Mouse (Mus musculus) hematopoietic stem cell, adult 5-6 weeks (primary cell): ENCODE measurements around the gene Tex19.2. TPM values are rescaled to one million over a fixed set of nuclear protein-coding genes. Genes with fewer than 3 reads are reported as not detected.
A peak's percentile ranks its signal among the peaks of the same experiment; 100 is the strongest.
"Not testable (repeated sequence)": the region's sequence is repeated elsewhere in the genome, so short reads cannot be mapped to it uniquely, and the experiment has no call there.

ENCODE experiments used
- ATAC-seq, 2 experiments: fragments of 125-278 bp in 1 of 2; replicated peaks in 1 of 2; 2 replicates each; pipeline ENCODE4 v1.8.0; 2016 to 2017; ENCODE audit warnings: inconsistent platforms in 2 of 2, mild to moderate bottlenecking in 2 of 2, moderate number of reproducible peaks in 2 of 2, low read depth in 1 of 2, moderate TSS enrichment in 1 of 2; ENCODE audit not compliant: low FRiP score in 2 of 2, poor library complexity in 2 of 2, severe bottlenecking in 2 of 2, insufficient read depth in 1 of 2, low TSS enrichment in 1 of 2
- total RNA-seq: library from RNA; stranded (forward); fragments of 172-1452, 232-1000 nt; gene quantifications from 2 replicates; pipeline ENCODE4 v1.2.3, GENCODE M21; 2017

The Tex19.2 gene
- total RNA-seq, 1 experiment from 2014 or later = not detected

- ATAC-seq = no peak
These were observed 3.7 kb upstream of the Tex19.2 start for GRCm38 (mm10) chr11:121122024-121122670.

GRCm38 (mm10) chr11:121121151-121121550 lies 2.7 kb upstream of the Tex19.2 start:
- ATAC-seq = no peak

- no peak for ATAC-seq
These were observed 371 bp downstream of the Tex19.2 start for GRCm38 (mm10) chr11:121118106-121118505.

- no peak for ATAC-seq
These were observed 6.2 kb downstream of the Tex19.2 start for GRCm38 (mm10) chr11:121112091-121112775.

GRCm38 (mm10) chr11:121111601-121112000 lies 6.9 kb downstream of the Tex19.2 start:
- ATAC-seq = no peak

- no peak for ATAC-seq
These were observed 7.4 kb downstream of the Tex19.2 start for GRCm38 (mm10) chr11:121111051-121111450.

GRCm38 (mm10) chr11:121109986-121110385 lies 8.5 kb downstream of the Tex19.2 start:
- ATAC-seq = no peak

GRCm38 (mm10) chr11:121108061-121108460 lies 10.4 kb downstream of the Tex19.2 start:
- ATAC-seq = no peak

GRCm38 (mm10) chr11:121107242-121107641 lies 11.2 kb downstream of the Tex19.2 start:
- ATAC-seq = not testable (repeated sequence)

GRCm38 (mm10) chr11:121101124-121101805 lies 17.2 kb downstream of the Tex19.2 start:
- no peak for ATAC-seq

- no peak for ATAC-seq
These were observed 17.8 kb downstream of the Tex19.2 start for GRCm38 (mm10) chr11:121100692-121101091.

- no peak; a peak in 1 of 4 replicates for ATAC-seq
These were observed 18.7 kb downstream of the Tex19.2 start for GRCm38 (mm10) chr11:121099762-121100161.

GRCm38 (mm10) chr11:121092606-121093585 lies 25.6 kb downstream of the Tex19.2 start:
- no peak for ATAC-seq

GRCm38 (mm10) chr11:121090943-121091342 lies 27.5 kb downstream of the Tex19.2 start:
- peak; percentile 42; a peak in 2 of 4 replicates for ATAC-seq

GRCm38 (mm10) chr11:121089756-121090546 lies 28.5 kb downstream of the Tex19.2 start:
- no peak for ATAC-seq

GRCm38 (mm10) chr11:121088997-121089396 lies 29.5 kb downstream of the Tex19.2 start:
- ATAC-seq = no peak

- ATAC-seq = no peak
These were observed 32.2 kb downstream of the Tex19.2 start for GRCm38 (mm10) chr11:121086296-121086695.
